Mouse (Mus musculus) hindbrain, embryonic 16.5 days (tissue): Measurements from ENCODE around the gene Gm7903. TPM values are rescaled to one million over a fixed set of nuclear protein-coding genes. Genes with fewer than 3 reads are reported as not detected.

Experiments used
- polyA plus RNA-seq: library from polyadenylated mRNA; unstranded; fragments of >200 nt; fragmentation: Nextera tagmentation; extraction: Ambion mirVana; gene quantifications from 2 replicates; pipeline ENCODE4 v1.2.1, GENCODE M21; 2015

Gene Gm7903
- polyA plus RNA-seq, 1 experiment from 2014 or later = not detected

Other genes starting within 250 kb of the Gm7903 start
- gene Tceal6, start 223.1 kb upstream of the Gm7903 start, polyA plus RNA-seq = 44.4 and 52.4 TPM in 2 replicates
- not detected in 2 replicates for gene Pramel3, start 131.5 kb upstream of the Gm7903 start, polyA plus RNA-seq
- gene Gm5128, start 60.6 kb upstream of the Gm7903 start, polyA plus RNA-seq = not detected in 2 replicates
- gene AV320801, start 60.8 kb downstream of the Gm7903 start, polyA plus RNA-seq = not detected in 2 replicates
- 0.19 TPM in 1 of 2 replicates, not detected in the other for gene Nxf7, start 164.9 kb downstream of the Gm7903 start, polyA plus RNA-seq
- not detected in 2 replicates for gene Prame, start 193.9 kb downstream of the Gm7903 start, polyA plus RNA-seq